Mouse (Mus musculus): ENCODE results near the gene Ndufs4. TPM values are rescaled to one million over a fixed set of nuclear protein-coding genes. Genes with fewer than 3 reads are reported as not detected.

Gene Ndufs4
- polyA plus RNA-seq, 1 experiment from 2014 or later: 413 TPM

GRCm38 (mm10) chr13:114344979-114345712 is 42.9 kb downstream of the Ndufs4 start:
- Histone ChIP-seq H3K4me2 (replicated peaks; ENCODE audit: low read depth) (no peak overlapping the region), H3K9me3 (ENCODE audit: control insufficient read depth) (no peaks in the 10 kb centered on the region), H3K27ac (ENCODE audit: low read depth, low read length) (no peak overlapping the region), H3K27me3 (replicated peaks; ENCODE audit: control insufficient read depth, insufficient read depth, low read length) (no peaks in the 10 kb centered on the region), H3K4me1 (replicated peaks; ENCODE audit: control insufficient read depth, insufficient read depth, low read length) (no peaks in the 10 kb centered on the region), H3K4me3 (ENCODE audit: low read depth, low read length) (no peak overlapping the region), H3K9ac (ENCODE audit: low read depth, low read length) (no peak overlapping the region), H3K36me3 (ENCODE audit: control insufficient read depth, insufficient read depth) (no peaks in the 10 kb centered on the region)
- no peak for ATAC-seq
- 89% methylated on average over 13 of the region's 13 CpGs for WGBS
- TF ChIP-seq CTCF (IDR thresholded peaks at IDR 0.05; ENCODE audit: low read depth): no peak

- Histone ChIP-seq H3K4me1 (replicated peaks; ENCODE audit: control insufficient read depth, insufficient read depth, low read length) (no peaks in the 10 kb centered on the region), H3K4me2 (replicated peaks; ENCODE audit: low read depth) (no peak overlapping the region), H3K27me3 (replicated peaks; ENCODE audit: control insufficient read depth, insufficient read depth, low read length) (no peaks in the 10 kb centered on the region), H3K4me3 (ENCODE audit: low read depth, low read length) (no peak overlapping the region), H3K9ac (ENCODE audit: low read depth, low read length) (no peak overlapping the region), H3K27ac (ENCODE audit: low read depth, low read length) (no peak overlapping the region), H3K36me3 (ENCODE audit: control insufficient read depth, insufficient read depth) (no peaks in the 10 kb centered on the region), H3K9me3 (ENCODE audit: control insufficient read depth) (no peaks in the 10 kb centered on the region)
- TF ChIP-seq CTCF (IDR thresholded peaks at IDR 0.05; ENCODE audit: low read depth): no peak
- WGBS: 69% methylated on average over 3 of the region's 3 CpGs
- ATAC-seq: no peak
Measured at GRCm38 (mm10) chr13:114344220-114344973, 43.7 kb downstream of the Ndufs4 start.

- WGBS: 58% methylated on average over 8 of the region's 8 CpGs
Measured at GRCm38 (mm10) chr13:114343001-114343400, 45.1 kb downstream of the Ndufs4 start.

GRCm38 (mm10) chr13:114319835-114320389 is 68.1 kb downstream of the Ndufs4 start:
- Histone ChIP-seq H3K4me3 (ENCODE audit: low read depth, low read length) (no peak overlapping the region), H3K4me1 (replicated peaks; ENCODE audit: control insufficient read depth, insufficient read depth, low read length) (no peaks in the 10 kb centered on the region), H3K27ac (ENCODE audit: low read depth, low read length) (no peak overlapping the region), H3K4me2 (replicated peaks; ENCODE audit: low read depth) (no peak overlapping the region), H3K9ac (ENCODE audit: low read depth, low read length) (no peak overlapping the region), H3K36me3 (ENCODE audit: control insufficient read depth, insufficient read depth) (no peaks in the 10 kb centered on the region), H3K9me3 (ENCODE audit: control insufficient read depth) (no peaks in the 10 kb centered on the region), H3K27me3 (replicated peaks; ENCODE audit: control insufficient read depth, insufficient read depth, low read length) (no peaks in the 10 kb centered on the region)
- no peak for TF ChIP-seq CTCF (IDR thresholded peaks at IDR 0.05; ENCODE audit: low read depth)
- ATAC-seq: no peak
- 65% methylated on average over 2 of the region's 2 CpGs for WGBS

More at GRCm38 (mm10) chr13:114343001-114343400, 45.1 kb downstream of the Ndufs4 start:
- Histone ChIP-seq H3K27ac (ENCODE audit: low read depth, low read length) (no peak overlapping the region), H3K4me3 (ENCODE audit: low read depth, low read length) (no peak overlapping the region), H3K27me3 (replicated peaks; ENCODE audit: control insufficient read depth, insufficient read depth, low read length) (no peaks in the 10 kb centered on the region), H3K4me1 (replicated peaks; ENCODE audit: control insufficient read depth, insufficient read depth, low read length) (no peaks in the 10 kb centered on the region), H3K9ac (ENCODE audit: low read depth, low read length) (no peak overlapping the region), H3K4me2 (replicated peaks; ENCODE audit: low read depth) (no peak overlapping the region), H3K36me3 (ENCODE audit: control insufficient read depth, insufficient read depth) (no peaks in the 10 kb centered on the region), H3K9me3 (ENCODE audit: control insufficient read depth) (no peaks in the 10 kb centered on the region)
- no peak for ATAC-seq
- no peak for TF ChIP-seq CTCF (IDR thresholded peaks at IDR 0.05; ENCODE audit: low read depth)

- Histone ChIP-seq H3K36me3 (ENCODE audit: control insufficient read depth, insufficient read depth) (no peaks in the 10 kb centered on the region), H3K27ac (ENCODE audit: low read depth, low read length) (no peak overlapping the region), H3K9me3 (ENCODE audit: control insufficient read depth) (no peaks in the 10 kb centered on the region), H3K4me3 (ENCODE audit: low read depth, low read length) (no peak overlapping the region), H3K9ac (ENCODE audit: low read depth, low read length) (no peak overlapping the region), H3K4me2 (replicated peaks; ENCODE audit: low read depth) (no peak overlapping the region), H3K4me1 (replicated peaks; ENCODE audit: control insufficient read depth, insufficient read depth, low read length) (no peaks in the 10 kb centered on the region), H3K27me3 (replicated peaks; ENCODE audit: control insufficient read depth, insufficient read depth, low read length) (no peaks in the 10 kb centered on the region)
- no peak for ATAC-seq
- no peak for TF ChIP-seq CTCF (IDR thresholded peaks at IDR 0.05; ENCODE audit: low read depth)
Measured at GRCm38 (mm10) chr13:114319136-114319535, 68.9 kb downstream of the Ndufs4 start.

GRCm38 (mm10) chr13:114315374-114315773 is 72.7 kb downstream of the Ndufs4 start:
- Histone ChIP-seq H3K27me3 (replicated peaks; ENCODE audit: control insufficient read depth, insufficient read depth, low read length) (no peaks in the 10 kb centered on the region), H3K4me2 (replicated peaks; ENCODE audit: low read depth) (no peak overlapping the region), H3K4me1 (replicated peaks; ENCODE audit: control insufficient read depth, insufficient read depth, low read length) (no peaks in the 10 kb centered on the region), H3K9ac (ENCODE audit: low read depth, low read length) (no peak overlapping the region), H3K27ac (ENCODE audit: low read depth, low read length) (no peak overlapping the region), H3K9me3 (ENCODE audit: control insufficient read depth) (no peaks in the 10 kb centered on the region), H3K4me3 (ENCODE audit: low read depth, low read length) (no peak overlapping the region), H3K36me3 (ENCODE audit: control insufficient read depth, insufficient read depth) (no peaks in the 10 kb centered on the region)
- no peak for TF ChIP-seq CTCF (IDR thresholded peaks at IDR 0.05; ENCODE audit: low read depth)
- 87% methylated on average over 3 of the region's 3 CpGs for WGBS
- no peak for ATAC-seq

All from intestine, postnatal 0 days (tissue).